Mouse (Mus musculus) G1E (cell line): ENCODE results near the gene Zdbf2. TPM values are rescaled to one million over a fixed set of nuclear protein-coding genes. Genes with fewer than 3 reads are reported as not detected.

Experiments
- ATAC-seq: 2 replicates; pipeline ENCODE4 v1.8.0; 2016; ENCODE audit warnings: mild to moderate bottlenecking; ENCODE audit not compliant: insufficient number of reproducible peaks, poor library complexity, low FRiP score, severe bottlenecking; ENCODE audit errors: extremely low read depth
- DNase-seq: peaks from one replicate; pipeline ENCODE4 v3.0.0; 2012; ENCODE audit warnings: low spot score
- H3K27me3 ChIP-seq: 2 replicates; pipeline ENCODE4 v1.6.1; 2012; ENCODE audit warnings: mild to moderate bottlenecking, low read length, inconsistent platforms; ENCODE audit not compliant: insufficient read depth
- H3K36me3 ChIP-seq: replicated peaks from 2 replicates; pipeline ENCODE3; 2012; ENCODE audit warnings: mild to moderate bottlenecking, inconsistent platforms
- H3K4me1 ChIP-seq: 2 replicates; pipeline ENCODE4 v1.6.1; 2012; ENCODE audit warnings: low read depth, low read length, inconsistent platforms, mixed read lengths; ENCODE audit not compliant: insufficient read depth
- H3K4me3 ChIP-seq: 2 replicates; pipeline ENCODE4 v1.5.1; 2012; ENCODE audit warnings: low read depth, mild to moderate bottlenecking, inconsistent platforms, low read length, moderate library complexity, mixed read lengths
- H3K9me3 ChIP-seq: replicated peaks from 2 replicates; pipeline ENCODE4 v1.6.1; 2012; ENCODE audit warnings: inconsistent platforms
- CTCF ChIP-seq: IDR thresholded peaks from 2 replicates; pipeline ENCODE4 v1.5.1; 2012; ENCODE audit warnings: low read depth, low read length, inconsistent platforms, mixed read lengths
- GATA1 ChIP-seq: IDR thresholded peaks from 2 replicates; pipeline ENCODE4 v1.6.1; 2012; ENCODE audit warnings: borderline replicate concordance, low read length, inconsistent platforms, mixed read lengths
- GATA2 ChIP-seq: IDR thresholded peaks from 2 replicates; pipeline ENCODE4 v1.6.1; 2012; ENCODE audit warnings: low read depth, low read length, inconsistent platforms, borderline replicate concordance
- POLR2AphosphoS5 ChIP-seq: IDR thresholded peaks from 2 replicates; pipeline ENCODE4 v1.6.1; 2012; ENCODE audit warnings: low read depth, low read length, inconsistent platforms; ENCODE audit not compliant: insufficient replicate concordance
- TAL1 ChIP-seq: conservative IDR thresholded peaks from 2 replicates; pipeline ENCODE4 v1.6.1; 2012; ENCODE audit warnings: low read depth, low read length, inconsistent platforms, mixed read lengths
- polyA plus RNA-seq: library from polyadenylated mRNA; stranded (reverse); fragments of >175 nt; gene quantifications from 2 replicates; pipeline ENCODE4 v1.2.3, GENCODE M21; 2012
- total RNA-seq, 2 experiments: library from RNA; stranded (forward) in 1 of 2; stranded (reverse) in 1 of 2; fragments of 200-1000 nt in 1 of 2; fragments of >200 nt in 1 of 2; fragmentation: Nextera tagmentation in 1 of 2; gene quantifications; 2 replicates each; pipeline ENCODE4 v1.2.3; 2014 to 2017

The Zdbf2 gene
- total and polyA plus RNA-seq, 3 experiments = 0.11 TPM; not detected in 2

DNA sequence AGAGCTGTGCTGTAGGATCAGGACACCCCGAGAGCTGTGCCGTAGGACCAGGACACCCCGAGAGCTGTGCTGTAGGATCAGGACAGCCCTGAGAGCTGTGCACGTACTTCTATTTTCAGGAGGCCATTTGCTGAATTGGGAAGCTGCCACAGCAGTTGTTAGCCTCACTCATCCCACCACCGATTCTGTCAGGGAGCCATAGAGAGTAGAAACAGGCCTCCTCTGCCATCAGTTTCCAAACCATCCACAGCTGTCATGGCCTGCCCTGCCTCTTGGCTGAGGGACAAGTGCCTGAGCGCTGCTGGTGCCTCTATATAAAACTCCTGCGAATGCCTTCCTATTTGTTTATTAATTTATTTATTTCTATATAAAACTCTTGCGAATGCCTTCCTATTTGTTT is 33.3 kb upstream of the Zdbf2 start:
- no peak for TF ChIP-seq GATA2
- TF ChIP-seq GATA1 = no peak
- TF ChIP-seq TAL1 = no peak
- no peak for TF ChIP-seq POLR2AphosphoS5
- TF ChIP-seq CTCF = no peak
- Histone ChIP-seq H3K36me3 (no peaks in the 10 kb centered on the region), H3K4me1 (no peaks in the 10 kb centered on the region), H3K4me3 (no peak overlapping the region), H3K27me3 (peaks cover 38% of the 10 kb centered on the region), H3K9me3 (no peaks in the 10 kb centered on the region)
- ATAC-seq = no peak
- DNase-seq = no peak

DNA sequence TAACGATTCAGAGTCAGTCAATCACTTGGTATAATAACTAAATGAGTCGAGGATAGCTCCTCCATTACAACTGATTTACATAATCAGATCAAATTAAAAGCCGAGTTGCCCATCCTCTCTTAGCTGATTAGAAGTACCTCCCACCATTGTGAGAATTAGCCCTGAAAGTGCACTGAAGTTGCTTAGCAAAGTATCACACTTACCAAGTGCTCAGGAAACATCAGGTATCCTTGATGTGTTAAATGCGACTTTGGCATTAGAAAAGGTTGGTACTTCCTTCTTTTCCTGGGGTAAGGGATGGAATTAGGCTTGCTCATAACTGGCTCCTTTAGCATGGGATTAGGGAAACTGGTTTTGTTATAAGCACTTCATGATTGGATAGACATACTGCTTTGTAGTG is 29.2 kb upstream of the Zdbf2 start:
- H3K27me3 ChIP-seq = peaks cover 34% of the 10 kb centered on the region
- TF ChIP-seq GATA2 (no peak), POLR2AphosphoS5 (no peak), GATA1 (no peak), CTCF (no peak), TAL1 (no peak)
- ATAC-seq = no peak

DNA sequence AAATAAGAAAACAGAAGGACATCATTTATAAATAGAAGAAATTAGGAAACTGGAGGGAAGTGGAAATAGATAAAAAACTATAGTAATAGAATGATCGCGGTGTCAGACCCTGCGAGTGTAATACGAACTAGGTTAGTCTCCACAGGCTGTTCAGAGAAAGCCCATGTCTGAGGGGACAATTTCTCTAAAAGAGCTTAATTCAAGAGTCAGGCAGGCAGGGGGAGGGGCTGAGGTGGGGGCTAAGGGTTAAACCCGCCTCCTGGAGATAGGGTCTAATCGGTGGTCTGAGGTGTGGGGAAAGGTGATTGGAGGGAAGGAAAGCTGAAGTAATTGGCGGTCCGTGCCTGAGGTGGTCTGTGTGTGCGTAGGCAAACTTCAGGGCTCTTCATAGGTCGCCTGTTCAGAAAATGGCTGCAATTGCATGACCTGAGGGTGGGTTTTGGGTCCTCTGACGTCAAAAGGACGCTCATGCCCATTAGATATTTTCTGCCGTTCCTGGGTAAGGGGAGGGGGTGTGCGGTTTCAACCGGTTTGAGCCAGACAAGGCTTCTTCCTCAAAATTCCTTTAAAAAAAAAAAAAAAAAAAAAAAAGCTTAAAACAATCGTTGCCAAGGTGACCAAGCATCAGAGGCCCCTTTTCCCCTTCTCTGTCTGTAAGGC is 26.1 kb upstream of the Zdbf2 start:
- no peaks in the 10 kb centered on the region for H3K9me3 ChIP-seq
- H3K4me1 ChIP-seq = peaks cover 3% of the 10 kb centered on the region; the same call in 1 of the 2 replicates
- TF ChIP-seq GATA1 (no peak), TAL1 (no peak), CTCF (no peak), GATA2 (no peak), POLR2AphosphoS5 (no peak)
- no peaks in the 10 kb centered on the region for H3K36me3 ChIP-seq
- H3K27me3 ChIP-seq = peaks cover 37% of the 10 kb centered on the region
- DNase-seq (no peak), ATAC-seq (no peak)
- no peak overlapping the region for H3K4me3 ChIP-seq

More for the DNA sequence above, 29.2 kb upstream of the Zdbf2 start:
- peaks cover 3% of the 10 kb centered on the region; the same call in 1 of the 2 replicates for H3K4me1 ChIP-seq
- H3K4me3 ChIP-seq = no peak overlapping the region
- no peak for DNase-seq
- H3K9me3 ChIP-seq = no peaks in the 10 kb centered on the region
- no peaks in the 10 kb centered on the region for H3K36me3 ChIP-seq

DNA sequence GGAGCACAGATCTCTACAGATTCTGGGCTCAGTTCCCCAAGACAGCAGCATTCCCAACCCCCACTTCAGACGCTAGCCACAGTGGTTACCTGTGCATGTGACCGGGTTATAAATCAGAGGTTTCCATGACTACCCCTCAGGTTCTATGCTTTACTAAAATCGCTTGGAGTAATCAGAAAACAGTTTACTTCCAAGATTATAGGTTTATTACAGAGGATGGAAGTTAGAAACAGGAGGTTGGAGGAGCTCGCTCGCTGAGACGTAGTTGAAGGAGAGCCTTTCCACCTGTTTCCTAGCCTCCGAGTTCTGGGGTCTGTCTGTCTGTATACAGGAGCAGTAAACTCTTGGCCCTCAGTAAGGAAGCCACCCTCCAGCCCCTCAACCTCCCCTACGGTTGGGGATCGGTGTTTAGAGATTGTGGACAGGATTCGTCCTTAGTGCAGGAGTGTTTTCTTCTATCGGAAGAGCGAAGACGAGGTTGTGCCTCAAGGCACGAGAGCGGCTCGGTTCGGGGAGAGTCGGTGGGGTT is 25.2 kb upstream of the Zdbf2 start:
- Histone ChIP-seq H3K9me3 (no peaks in the 10 kb centered on the region), H3K4me3 (no peak overlapping the region), H3K27me3 (peaks cover 34% of the 10 kb centered on the region), H3K4me1 (peaks cover 3% of the 10 kb centered on the region; the same call in 1 of the 2 replicates), H3K36me3 (no peaks in the 10 kb centered on the region)
- TF ChIP-seq POLR2AphosphoS5 (no peak), CTCF (no peak), TAL1 (no peak), GATA2 (no peak), GATA1 (no peak)
- ATAC-seq = no peak
- DNase-seq = no peak

DNA sequence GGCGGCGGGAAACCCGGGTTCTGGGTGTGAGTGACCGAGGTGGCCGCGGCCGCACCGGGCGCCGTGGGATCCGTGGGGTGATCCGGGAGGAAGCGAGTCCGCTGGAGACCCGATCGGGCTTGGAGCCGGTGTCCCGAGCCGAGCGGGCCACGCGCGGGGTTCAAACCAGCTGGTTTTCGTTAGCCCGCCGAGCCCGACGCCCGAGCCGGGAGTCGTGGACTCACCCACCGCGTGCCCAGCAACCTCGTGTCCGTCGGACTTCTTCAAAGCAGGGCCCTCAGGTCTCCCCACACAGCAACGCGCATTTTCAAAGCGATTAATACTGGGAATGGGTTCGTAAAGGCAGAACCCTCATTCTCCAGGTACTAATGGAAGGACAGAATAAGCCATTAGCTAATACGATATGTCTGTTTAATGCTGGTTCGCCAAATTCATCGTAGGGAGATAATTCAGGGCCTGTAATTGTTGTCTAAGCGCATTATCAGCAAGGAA is 24.7 kb upstream of the Zdbf2 start:
- TF ChIP-seq TAL1 (no peak), GATA2 (no peak), CTCF (no peak), POLR2AphosphoS5 (no peak), GATA1 (no peak)
- ATAC-seq (no peak), DNase-seq (no peak)
- no peaks in the 10 kb centered on the region for H3K9me3 ChIP-seq
- no peaks in the 10 kb centered on the region for H3K36me3 ChIP-seq
- H3K27me3 ChIP-seq = peaks cover 31% of the 10 kb centered on the region
- H3K4me1 ChIP-seq = peaks cover 3% of the 10 kb centered on the region; the same call in 1 of the 2 replicates
- no peak overlapping the region for H3K4me3 ChIP-seq

DNA sequence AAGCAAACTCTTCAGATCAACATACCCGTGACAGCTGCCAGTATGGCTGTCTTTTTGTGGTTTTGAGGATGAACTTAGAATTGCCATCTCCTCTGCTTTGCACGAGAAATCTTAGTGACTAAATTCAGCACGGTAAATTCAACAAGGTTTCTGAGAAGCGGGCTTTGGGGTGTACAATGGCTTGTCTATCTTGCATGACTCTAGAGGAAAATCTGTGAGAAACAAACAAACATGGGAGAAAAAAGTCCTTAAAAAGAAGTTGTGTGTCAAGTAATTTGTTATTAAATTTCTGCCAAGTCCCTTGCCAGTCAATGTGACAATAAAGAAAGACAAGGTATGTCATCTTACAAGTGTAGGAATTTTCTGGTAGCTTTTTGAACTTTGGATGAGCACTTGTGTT is 23.8 kb upstream of the Zdbf2 start:
- peaks cover 3% of the 10 kb centered on the region; the same call in 1 of the 2 replicates for H3K4me1 ChIP-seq
- no peak for DNase-seq
- no peak overlapping the region for H3K4me3 ChIP-seq
- no peak for TF ChIP-seq CTCF
- TF ChIP-seq TAL1 = no peak
- no peak for TF ChIP-seq POLR2AphosphoS5
- TF ChIP-seq GATA1 = no peak
- no peak for TF ChIP-seq GATA2
- H3K36me3 ChIP-seq = no peaks in the 10 kb centered on the region
- no peak for ATAC-seq
- H3K9me3 ChIP-seq = no peaks in the 10 kb centered on the region
- peaks cover 25% of the 10 kb centered on the region for H3K27me3 ChIP-seq
